Mouse (Mus musculus): ENCODE results near the gene Rnf114.

Rnf114 gene

DNA sequence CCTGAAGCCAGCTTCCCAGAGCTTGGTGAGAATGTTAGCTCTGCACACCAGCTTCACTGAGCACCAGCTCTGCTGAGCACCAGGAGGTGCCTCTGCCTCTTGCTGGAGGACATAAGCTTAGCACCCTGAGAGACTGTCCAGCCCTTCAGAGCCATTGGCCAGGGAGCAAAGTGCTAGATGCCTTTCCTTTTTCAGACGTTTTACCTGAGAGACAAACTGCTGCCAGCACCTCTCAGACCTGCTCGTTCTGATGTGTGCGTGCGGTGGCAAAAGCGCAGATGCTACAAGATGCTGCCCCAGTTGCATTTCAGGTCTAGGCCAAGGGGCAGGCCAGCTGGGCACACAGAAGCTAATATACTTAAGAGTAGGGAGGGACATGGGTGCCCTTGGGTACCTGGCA, 16.8 kb upstream of the Rnf114 start:
- DNase-seq (ENCODE audit: low spot score), result no peak

DNA sequence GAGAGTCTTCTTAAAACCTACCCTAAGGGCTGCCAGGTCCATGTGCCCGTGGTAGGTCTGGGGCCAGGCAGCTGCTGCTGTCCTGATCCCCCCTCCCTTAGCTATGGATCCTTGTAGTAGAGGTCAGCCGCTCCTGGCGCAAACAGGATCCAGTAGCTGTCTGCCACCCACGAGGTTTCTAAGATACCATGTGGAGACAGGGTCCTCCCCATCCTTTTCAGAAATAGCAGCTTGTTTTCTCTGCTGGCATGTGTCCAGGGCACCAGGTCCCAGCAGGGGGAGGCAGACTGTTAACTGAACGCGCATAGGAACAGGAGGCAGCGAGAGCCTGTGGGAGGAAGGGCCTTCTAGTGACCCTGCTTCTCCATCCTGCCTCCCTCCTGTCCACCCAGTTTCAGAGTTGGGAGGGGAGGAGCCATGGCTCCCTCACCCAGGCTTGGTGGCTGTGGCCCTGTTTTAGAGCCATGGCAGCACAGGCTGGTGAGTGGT, 16.2 kb upstream of the Rnf114 start:
- DNase-seq (ENCODE audit: low spot score), result peak; percentile 27

DNA sequence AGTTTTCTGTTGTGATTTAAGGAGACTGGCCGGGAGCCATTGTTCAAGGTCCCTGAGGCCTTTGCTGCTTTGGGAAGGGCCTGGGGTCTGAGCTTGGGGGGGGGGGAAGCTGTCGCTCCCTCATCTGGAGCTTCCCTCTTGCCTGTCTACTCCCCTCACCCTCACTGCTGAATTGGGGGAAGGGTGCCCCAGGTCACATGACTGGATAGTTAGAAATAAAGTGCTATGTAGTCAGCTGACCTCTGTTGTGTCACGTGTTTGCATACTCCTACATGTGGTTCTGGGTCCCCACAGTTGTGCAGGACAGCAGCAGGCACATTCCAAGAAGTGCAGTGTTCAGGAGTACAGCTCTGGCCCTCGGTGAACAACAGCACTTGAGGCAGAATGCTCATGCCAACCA, 15.7 kb upstream of the Rnf114 start:
- no peak for DNase-seq (ENCODE audit: low spot score)

DNA sequence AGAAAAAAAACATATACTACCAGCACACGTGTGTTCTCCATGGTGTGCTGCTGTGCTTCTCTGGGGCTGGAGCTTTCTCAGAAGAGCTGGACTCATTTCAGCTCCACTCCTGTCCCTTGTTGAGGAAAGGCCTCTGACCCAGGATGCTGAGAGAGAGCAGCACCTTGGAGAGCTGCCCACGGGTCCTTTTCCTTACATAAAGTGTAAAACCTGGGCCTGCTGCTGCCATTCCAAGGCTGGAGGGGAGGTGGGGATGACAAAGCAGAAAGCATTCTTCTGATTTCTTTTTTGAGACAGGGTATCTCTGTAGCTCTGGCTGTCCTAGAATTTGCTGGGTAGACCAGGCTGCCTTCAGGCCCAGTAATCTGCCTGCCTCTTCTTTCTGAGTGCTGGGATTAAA, 14.3 kb upstream of the Rnf114 start:
- DNase-seq (ENCODE audit: low spot score), result peak; percentile 31

DNA sequence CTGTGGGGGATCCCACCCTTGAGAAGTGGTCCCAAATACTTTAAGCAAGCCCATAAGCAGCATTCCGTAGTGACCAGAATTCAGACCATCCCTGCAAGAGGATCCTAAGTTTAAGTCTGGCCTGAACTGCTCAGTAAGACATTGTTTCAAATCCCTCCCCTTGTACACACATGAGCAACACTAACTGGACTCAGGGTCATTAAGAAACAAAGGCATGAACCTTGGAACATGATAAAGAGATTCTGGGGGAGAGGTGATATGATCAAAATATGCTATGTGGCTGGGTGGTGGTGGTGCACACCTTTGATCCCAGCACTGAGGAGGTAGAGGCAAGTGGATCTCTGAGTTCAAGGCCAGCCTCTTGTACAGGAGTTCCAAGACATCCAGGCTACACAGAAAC, 12.9 kb upstream of the Rnf114 start:
- no peak for DNase-seq (ENCODE audit: low spot score)

DNA sequence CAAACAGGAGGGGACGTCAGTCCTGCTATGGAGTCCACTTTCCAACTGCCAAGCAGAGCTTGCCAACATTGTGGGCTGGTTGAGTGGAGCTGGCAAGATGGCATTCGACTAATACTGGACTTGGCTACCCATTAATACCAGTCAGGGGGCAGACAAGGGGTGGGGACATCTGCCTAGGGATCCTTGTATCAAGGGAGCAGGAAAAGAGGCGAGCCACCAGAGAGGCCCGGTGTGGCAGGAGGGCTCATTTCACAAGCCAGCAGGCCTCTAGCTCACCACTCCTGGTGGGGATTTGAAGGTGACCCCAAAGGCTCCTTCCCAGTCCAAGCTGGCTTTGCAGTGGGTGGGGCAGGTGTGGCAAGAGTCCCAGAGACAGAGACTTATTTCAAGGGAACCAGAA, 9.8 kb upstream of the Rnf114 start:
- no peak for DNase-seq (ENCODE audit: low spot score)

DNA sequence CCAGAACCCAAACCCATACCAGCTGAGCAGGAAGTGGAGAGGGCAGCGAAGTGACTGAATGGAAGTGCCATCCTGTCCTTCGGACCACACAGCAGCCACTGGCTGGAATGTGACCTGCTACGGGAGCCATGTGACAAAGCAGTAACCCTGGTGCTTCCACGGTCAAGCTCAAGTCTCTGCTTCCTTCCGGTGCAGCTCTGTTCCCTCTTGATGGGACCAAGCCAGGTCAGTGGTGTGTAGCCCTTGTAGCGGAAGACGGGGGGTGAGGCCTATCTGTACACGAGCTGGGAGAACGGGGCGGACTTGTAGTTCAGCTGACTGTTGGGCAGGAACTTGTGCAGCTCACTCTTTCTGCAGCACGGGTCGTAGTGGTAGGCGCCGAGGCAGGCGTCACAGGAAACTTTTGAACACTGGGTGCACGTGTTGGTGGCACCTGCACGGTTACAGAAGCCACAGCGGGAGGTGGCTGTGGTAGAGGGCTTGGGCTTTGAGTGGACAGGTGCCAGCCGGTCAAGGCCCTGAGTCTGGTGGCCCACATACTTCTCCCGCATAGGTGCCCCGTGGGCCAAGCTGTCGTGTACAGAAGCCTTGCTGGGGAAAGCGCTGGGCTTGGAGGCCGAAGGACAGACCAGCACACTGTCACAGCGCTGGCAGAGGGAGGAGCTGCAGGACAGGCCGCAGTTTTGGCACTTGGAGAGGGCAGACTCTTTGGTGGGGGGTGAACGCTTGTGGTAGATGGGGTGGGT, 9.2 kb upstream of the Rnf114 start:
- DNase-seq (ENCODE audit: low spot score), result no peak

DNA sequence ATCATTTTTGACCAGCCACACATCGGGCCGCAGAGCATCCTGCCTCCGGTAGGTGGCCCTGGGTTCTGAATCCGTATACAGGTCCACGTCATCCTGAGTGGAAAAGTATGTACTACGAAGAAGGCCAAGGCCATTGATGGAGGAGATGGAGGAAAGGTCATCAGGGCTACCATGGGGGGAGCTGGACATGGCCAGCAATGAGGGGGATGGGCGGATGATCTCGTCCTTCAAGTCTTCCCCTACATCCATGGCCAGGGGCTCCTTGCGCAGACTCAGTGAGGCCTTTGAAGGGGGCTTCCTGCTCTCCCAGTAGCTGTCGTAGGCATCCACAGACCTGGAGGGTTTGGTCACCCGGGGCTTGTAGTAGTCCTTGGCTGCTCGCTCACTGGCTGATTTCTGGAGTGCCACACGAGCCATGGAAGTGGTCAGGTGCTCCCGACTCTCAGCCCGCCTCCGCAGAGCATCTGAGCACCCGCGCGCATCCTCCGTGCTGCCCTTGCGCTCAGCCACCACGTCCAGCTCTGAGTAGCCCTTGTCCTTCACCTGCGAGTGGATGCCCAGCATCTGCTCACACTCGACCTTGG, 8.5 kb upstream of the Rnf114 start:
- DNase-seq (ENCODE audit: low spot score), result no peak

DNA sequence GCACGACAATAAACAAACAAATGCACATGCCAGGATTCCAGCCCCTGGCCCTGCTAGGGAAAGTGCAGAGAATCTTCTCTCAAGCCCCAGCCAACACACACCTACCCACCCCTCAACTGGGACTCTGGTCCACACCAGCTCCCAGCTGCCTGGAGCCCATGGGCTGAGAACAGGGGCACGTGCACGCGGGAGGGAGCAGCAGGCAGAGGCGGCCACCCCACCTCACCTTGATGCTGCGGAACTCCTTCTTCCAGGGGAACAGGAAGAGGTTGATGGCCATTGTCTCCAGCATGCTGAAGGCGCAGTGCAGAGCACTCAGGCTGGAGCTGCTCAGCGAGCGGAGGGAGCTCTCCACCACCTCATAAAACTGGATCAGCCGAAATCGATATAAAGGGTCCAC, 7.5 kb upstream of the Rnf114 start:
- no peak for DNase-seq (ENCODE audit: low spot score)

DNA sequence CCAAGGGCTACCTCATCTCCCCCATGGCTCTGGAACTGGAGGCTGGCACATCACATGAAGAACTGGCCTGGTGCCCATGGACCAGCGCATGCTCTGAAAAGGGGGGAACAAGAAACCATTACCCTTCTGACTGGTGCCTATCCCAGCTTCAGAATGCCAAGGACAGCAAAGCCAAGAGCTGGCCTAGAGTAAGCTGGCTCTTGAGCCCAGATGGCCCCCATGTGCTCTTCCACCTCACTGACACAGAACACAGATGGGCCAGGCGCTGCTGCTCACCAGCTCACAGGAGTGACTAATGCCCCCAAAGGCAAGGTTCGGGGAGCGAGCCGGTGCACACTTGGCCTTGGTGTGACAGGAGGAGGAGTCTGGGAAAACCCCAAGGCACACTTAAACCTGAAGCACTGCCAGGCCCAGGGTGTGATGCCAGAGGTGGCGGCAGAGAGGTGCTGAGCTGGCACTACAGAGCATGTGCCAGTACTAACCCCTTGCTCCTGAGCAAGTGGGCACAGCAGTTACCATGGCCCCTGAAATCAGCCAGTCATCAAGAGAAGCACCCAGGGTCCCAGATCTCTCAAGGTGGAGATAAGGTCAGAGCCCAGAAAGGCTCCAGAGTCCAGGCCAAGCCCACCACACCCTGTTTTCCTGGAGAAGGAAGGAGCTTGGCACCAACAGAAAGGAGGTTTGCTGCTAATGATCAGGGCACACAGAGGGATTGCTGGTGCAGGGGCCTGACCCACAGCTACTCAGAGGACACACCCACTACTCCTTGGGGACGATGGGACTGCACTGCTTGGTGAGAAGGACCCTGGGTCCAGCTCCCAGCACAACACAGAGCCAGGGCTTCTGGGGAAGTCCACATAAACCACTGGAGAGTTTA, 6.7 kb upstream of the Rnf114 start:
- no peak for DNase-seq (ENCODE audit: low spot score)

DNA sequence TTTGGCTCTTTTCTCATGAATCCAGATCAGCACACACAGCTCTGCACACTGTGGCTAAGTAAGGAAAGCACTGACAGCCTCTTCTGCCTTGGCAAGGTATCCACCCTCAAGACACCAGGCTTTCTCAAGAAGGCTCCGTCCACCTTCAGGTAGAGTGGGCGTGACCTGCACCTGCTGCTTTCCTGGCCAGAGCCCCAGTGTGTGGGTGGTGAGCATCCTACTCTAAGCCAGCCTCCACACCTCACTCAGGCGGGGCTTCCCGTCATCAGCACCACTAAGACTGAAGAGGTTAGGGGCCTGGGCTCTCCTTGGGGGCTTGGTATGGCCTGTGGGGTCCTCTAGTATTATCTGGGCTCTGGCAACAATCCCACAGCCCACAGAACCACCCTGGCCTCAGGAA, 5.9 kb upstream of the Rnf114 start:
- no peak for DNase-seq (ENCODE audit: low spot score)

DNA sequence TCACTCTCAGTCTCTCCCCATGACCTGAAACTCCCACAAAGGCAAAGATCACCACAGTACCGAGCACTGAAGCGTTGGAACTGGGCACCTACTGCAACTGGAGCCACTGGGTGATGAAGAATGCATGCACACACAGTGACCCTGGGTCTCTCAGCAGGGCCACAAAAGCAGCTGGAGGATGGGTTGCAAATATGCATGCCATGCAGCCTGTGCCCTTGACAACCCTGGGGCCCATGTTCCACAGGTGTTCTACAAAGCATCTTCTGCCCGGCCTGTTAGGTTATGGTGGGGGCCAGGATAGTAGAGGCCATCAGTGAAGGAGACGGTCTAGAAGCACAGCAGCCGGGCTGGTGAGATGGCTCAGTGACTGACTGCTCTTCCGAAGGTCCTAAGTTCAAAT, 4.9 kb upstream of the Rnf114 start:
- no peak for DNase-seq (ENCODE audit: low spot score)

DNA sequence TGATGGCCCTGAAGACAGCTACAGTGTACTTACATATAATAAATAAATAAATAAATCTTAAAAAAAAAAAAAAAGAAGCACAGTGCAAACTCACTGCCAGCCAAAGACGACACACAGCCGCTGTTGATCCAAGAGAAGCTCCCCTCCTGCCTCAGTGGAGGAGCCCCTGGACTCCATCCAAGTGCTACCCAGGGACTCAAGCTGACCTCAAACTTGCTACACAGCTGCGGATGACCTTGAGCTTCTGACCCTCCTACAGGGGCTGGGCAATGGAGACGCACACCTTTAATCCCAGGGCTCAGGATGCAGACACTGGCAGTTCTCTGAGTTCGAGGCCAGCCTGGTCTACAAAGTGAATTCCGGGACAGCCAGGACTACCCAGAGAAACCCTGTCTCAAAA, 4.5 kb upstream of the Rnf114 start:
- DNase-seq (ENCODE audit: low spot score), result no peak

DNA sequence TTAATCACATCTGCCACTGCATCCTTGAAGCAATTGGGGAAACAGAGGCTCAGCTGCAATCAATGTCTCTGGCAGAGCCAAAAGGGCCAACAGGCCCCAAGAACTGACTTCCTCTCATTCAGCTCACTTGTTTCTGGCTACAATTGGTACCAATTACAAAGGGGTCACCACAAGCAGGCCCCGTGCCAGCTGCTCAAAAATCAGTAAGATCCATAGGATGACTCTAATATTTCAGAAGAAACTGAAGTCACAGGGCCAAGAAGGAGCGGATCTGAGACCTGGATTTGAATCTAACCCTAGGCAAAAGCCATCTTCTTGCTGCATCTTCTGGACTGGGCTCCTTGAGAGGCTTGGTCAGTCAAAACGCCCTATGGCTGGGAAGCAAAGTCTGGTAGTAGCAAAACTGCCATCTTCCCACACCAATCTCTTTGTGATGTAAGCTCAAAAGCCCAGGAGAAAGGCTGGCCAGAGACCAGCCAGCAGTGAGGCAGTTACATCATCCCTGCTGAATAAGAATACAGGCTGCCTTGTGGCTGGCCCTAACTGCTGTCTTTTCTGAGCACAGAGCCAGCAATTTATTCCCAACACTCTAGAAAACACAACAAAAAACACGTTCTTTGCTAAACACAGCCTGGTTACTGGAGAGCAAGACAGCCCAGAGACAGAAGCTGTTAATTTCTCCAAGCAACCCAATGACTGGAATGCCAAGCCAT, 1.5 kb upstream of the Rnf114 start:
- no peak for DNase-seq (ENCODE audit: low spot score)

DNA sequence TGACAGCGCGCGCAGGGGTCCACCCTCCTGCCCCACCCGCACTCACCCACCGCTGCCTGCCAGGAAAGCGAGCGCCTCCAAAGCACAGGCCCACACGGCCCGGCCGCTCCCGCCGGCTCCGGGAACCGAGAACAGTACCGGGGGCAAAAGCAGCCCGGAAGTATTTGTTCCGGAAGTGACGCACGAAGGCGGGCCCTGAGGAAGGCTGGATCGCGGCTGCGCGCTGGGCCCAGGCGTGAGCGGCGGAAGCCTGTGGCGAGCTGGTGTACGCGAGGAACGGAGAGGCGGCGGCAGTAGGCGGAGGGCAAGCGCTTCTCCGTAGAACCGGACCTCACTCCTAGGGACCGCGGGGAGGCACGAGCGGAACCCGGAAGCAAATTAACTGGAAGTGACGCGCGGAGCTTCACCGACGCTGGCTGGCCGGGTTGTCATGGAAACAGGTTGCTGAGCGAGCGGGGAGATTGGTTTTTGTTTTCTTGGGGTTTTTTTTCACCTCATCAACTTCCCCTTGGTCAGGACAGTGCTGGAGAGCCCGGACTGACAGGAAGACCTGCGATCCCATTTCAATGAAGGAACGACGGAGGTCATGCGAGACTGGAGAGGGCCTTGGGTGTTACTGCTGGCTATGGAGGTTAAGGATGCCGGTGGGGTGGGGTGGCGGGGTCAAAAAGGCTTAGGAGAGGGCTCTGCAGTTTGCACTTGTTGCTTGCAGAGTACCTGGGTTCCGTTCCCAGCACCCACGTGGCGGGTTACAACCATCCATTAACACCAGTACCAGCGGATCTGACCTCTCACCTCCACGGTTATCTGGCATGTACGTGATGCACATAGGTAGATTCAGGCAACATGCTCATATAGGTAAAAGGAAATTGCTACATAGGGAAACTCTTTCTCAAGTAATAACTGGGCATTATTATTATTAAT, 530 bp downstream of the Rnf114 start, which contains the start of gene Spata2:
Spata2 (minus strand) TSS at position 175 of the 924 bp plus-strand sequence.
- peak; percentile 91 for DNase-seq (ENCODE audit: low spot score)

DNA sequence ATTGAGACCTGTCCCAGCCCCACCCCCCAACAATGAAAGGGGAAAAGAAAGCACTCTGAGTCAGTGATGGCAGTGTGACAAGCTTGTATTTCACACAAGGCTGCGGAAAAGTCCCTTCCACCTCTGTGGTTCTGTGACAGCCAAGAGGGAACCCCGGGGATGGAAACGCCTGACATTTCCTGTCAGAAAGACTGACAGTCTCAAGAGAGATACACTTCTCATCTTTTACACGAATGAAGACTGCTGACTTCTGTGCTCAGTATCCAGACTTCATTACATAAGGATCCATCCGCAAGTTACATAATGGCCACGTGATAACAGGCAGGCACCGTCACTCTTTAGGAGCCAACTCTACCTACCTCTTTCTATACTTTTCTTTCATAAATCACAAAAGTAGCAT, 4.0 kb downstream of the Rnf114 start:
- DNase-seq (ENCODE audit: low spot score), result no peak

DNA sequence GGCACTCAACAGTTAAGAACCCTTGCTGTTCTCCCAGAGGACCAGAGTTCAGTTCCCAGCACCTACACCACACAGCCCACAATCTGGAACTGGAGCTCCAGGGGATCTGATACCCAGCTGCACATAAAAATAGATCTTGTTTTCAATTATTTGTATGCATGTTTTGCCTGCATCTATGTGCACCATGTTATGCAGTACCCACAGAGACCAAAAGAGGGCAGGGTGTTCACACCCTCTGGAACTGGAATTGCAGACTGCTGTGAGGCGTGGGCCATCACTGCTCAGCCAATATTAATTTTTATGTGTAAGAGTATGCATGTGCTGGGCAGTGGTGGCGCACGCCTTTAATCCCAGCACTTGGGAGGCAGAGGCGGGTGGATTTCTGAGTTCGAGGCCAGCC, 4.8 kb downstream of the Rnf114 start:
- DNase-seq (ENCODE audit: low spot score), result peak; percentile 51

DNA sequence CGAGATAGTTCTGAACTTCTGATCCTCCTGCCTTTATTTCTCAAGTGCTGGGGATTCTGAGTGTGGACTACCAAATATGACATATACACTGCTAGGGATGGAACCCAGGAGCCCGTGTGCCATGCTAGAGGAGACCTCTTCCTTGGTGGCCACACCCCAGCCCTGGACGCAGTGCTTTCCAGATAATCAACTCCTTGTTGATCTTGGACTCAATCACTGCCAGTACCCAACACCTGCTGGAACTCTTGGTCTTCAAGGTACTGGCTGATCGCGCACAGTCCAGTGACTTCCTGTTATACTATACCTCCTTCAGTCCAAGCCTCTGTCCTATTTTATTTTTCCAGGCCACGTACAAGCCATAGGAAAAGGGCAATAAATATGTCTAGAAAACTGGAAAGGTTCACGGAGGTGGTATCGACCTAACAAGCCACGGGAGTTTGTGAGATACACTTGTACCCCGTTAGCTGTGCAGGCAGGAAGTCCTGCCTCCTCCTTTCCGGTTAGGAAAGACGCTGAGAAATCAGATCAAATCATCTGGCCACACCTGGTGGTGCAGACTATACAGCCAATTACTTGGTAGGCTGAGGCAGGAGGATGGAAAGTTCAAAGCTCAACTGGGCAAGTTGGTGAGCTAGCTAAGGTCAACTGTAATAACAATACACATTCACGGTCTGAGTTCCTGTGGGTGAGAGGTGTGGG, 10.3 kb downstream of the Rnf114 start:
- DNase-seq (ENCODE audit: low spot score), result no peak

DNA sequence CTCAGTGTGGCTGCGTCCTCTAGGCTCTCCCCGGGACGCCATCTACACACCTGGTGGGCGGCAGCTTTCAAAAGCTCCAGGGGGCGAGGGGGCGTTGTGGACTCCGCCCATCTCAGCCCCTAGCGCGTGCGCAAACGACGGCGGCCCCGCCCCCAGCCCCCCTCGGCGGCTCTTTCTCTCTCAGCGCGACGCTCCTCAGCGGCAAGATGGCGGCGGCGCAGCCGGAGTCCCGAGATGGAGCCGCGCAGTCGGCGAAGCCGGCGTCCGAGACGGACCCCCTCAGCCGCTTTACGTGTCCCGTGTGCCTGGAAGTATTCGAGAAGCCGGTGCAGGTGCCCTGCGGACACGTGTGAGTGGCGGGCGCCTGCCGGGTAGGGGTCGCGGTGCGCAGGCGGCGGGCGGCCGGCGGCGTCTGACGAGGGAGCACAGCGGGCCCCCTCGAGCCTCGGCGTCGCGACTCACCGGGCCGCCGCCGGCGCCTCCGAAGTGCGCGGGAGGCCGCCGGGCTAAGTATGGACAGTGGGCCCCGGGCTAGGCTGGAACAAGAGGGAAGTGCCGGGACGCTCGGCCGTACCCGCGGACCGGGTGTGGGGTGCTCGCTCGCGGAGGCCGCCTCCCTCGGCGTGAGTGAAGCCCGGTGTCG, 10.9 kb downstream of the Rnf114 start:
- peak; percentile 92 for DNase-seq (ENCODE audit: low spot score)

DNA sequence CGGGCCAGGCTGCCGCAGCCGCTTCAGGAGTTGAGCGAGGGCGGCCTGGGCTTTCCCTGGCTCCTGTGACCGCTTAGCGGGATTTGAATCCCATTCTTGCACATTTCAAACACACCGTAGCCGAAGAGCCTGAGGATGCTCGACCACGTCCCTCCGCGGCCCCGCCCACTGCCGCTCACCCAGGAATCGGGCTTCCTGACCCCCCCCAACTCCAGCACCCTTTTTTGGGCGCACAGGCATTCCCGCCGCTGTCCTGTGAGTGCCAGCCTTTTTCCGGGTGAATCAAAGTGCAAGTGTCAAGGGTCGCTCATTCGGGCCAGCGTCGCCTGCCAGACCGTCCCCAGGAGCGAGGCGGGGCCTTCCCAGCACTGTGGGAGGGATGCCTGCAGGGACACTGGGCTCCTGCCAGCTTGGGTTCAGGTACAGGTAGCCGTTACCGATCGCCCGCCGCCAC, 11.5 kb downstream of the Rnf114 start:
- DNase-seq (ENCODE audit: low spot score), result peak; percentile 44

All from embryo, embryonic 10.5 days (tissue).